Mouse (Mus musculus) heart, postnatal 0 days (tissue): ENCODE results near the gene Stim2. TPM values are rescaled to one million over a fixed set of nuclear protein-coding genes. Genes with fewer than 3 reads are reported as not detected.

Experiments
- ATAC-seq: fragments of 200-750 bp; cut with Nextera tagmentation; 2 replicates; pipeline ENCODE4 v1.8.0; 2017; ENCODE audit warnings: low read depth, moderate number of reproducible peaks, moderate library complexity; ENCODE audit not compliant: insufficient read depth
- DNase-seq: peaks from one replicate; pipeline ENCODE4 v3.0.0-alpha.2; 2016; ENCODE audit warnings: low spot score
- H3K27ac ChIP-seq: fragments of 300-500 bp; sonication (generic); 2 replicates; pipeline ENCODE4 v1.5.1; 2014; ENCODE audit warnings: low read depth, mild to moderate bottlenecking
- H3K27me3 ChIP-seq: fragments of 300-500 bp; sonication (generic); 2 replicates; pipeline ENCODE4 v1.6.1; 2014; ENCODE audit warnings: low read length, mixed read lengths; ENCODE audit not compliant: control insufficient read depth, insufficient read depth
- H3K36me3 ChIP-seq: fragments of 300-500 bp; sonication (generic); replicated peaks from 2 replicates; pipeline ENCODE4 v1.6.1; 2014; ENCODE audit warnings: low read length, mixed read lengths; ENCODE audit not compliant: control insufficient read depth, insufficient read depth
- H3K4me1 ChIP-seq: fragments of 300-500 bp; sonication (generic); 2 replicates; pipeline ENCODE4 v1.6.1; 2014; ENCODE audit warnings: antibody characterized with exemption; ENCODE audit not compliant: control insufficient read depth, insufficient read depth
- H3K4me2 ChIP-seq: fragments of 300-500 bp; sonication (generic); 2 replicates; pipeline ENCODE4 v1.6.1; 2014; ENCODE audit warnings: low read depth, mild to moderate bottlenecking, low read length, moderate library complexity
- H3K4me3 ChIP-seq: fragments of 300-500 bp; sonication (generic); 2 replicates; pipeline ENCODE4 v1.5.1; 2014; ENCODE audit warnings: low read depth, low read length
- H3K9ac ChIP-seq: fragments of 300-500 bp; sonication (generic); replicated peaks from 2 replicates; pipeline ENCODE4 v1.6.1; 2014; ENCODE audit warnings: low read depth, low read length, mixed read lengths
- H3K9me3 ChIP-seq: fragments of 300-500 bp; sonication (generic); replicated peaks from 2 replicates; pipeline ENCODE4 v1.6.1; 2016; ENCODE audit warnings: low read length; ENCODE audit not compliant: control insufficient read depth
- CTCF ChIP-seq: IDR thresholded peaks from 2 replicates; pipeline ENCODE4 v1.5.1; 2016; ENCODE audit warnings: antibody characterized with exemption, control low read depth, low read depth
- EP300 ChIP-seq: IDR thresholded peaks from 2 replicates; pipeline ENCODE4 v1.6.1; 2016; ENCODE audit warnings: antibody characterized with exemption, low read depth
- WGBS: fragments of 180-500 bp; shearing (Covaris S2); extraction: QIAGEN DNeasy Blood & Tissue Kit; methylation state at CpG from one replicate; pipeline ENCODE4 v1.1.7; 2014; 5-methylcytosine and 5-hydroxymethylcytosine counted together
- polyA plus RNA-seq: library from polyadenylated mRNA; unstranded; fragments of >200 nt; fragmentation: Nextera tagmentation; extraction: Ambion mirVana; gene quantifications from 2 replicates; pipeline ENCODE4 v1.2.1, GENCODE M21; 2015
- total RNA-seq: library from RNA; depleted of rRNA; stranded (reverse); fragments of >200 nt; gene quantifications from 2 replicates; pipeline ENCODE4 v1.2.3, GENCODE M21; 2014; ENCODE audit warnings: low replicate concordance

The Stim2 gene
- total and polyA plus RNA-seq, 2 experiments from 2014 or later: 7.8 to 17.2 TPM

DNA sequence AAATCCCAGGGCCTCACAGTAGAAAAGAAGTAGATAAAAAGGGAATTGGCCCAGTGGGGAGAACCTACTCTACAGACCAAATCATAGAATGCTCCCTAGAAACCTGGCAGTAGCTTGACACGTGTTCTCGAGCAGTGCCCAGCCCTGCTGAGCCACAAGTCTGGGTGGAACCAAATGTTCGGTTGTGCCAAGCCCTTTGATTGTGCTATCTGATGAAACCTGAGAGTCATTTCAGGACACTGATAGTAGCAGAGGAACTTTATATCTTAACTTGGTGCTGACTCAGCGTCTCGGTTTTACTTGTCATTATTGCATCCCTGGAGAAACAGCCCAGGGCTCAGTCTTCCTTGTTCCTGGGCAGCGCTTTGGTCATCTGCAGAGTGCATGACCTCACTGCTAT lies 61.7 kb downstream of the Stim2 start:
- no peak for DNase-seq
- no peaks in the 10 kb centered on the region for H3K4me1 ChIP-seq
- H3K27me3 ChIP-seq: no peaks in the 10 kb centered on the region
- no peak for TF ChIP-seq CTCF
- TF ChIP-seq EP300: no peak
- ATAC-seq: no peak
- no peaks in the 10 kb centered on the region for H3K9me3 ChIP-seq
- peaks cover 8% of the 10 kb centered on the region; the same call in 1 of the 2 replicates for H3K36me3 ChIP-seq
- no peak overlapping the region for H3K9ac ChIP-seq
- no peak overlapping the region for H3K4me2 ChIP-seq
- H3K27ac ChIP-seq: no peak overlapping the region
- 65% methylated on average over 6 of the region's 6 CpGs for WGBS
- no peak overlapping the region for H3K4me3 ChIP-seq

DNA sequence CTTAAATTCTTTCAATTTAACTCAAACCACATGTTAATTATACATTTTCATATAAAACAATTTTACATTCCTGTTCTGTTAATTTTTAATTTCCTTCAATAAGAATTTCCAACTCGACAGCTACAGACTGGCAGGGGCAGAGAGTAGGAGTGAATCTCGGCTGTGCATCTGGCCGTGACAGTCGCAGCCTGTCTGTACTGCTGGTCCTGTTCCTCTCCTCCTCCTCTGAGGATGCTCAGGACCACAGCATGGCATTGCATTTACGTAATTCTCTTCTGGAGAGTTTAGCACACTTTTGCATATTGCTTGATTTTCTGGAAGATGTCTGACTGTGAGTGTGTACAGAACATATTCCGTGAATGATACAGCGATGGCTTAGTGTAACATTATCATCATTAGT lies 63.8 kb downstream of the Stim2 start:
- Histone ChIP-seq H3K9me3 (no peaks in the 10 kb centered on the region), H3K27ac (no peak overlapping the region), H3K4me2 (no peak overlapping the region), H3K4me1 (no peaks in the 10 kb centered on the region), H3K4me3 (no peak overlapping the region), H3K27me3 (no peaks in the 10 kb centered on the region), H3K9ac (no peak overlapping the region), H3K36me3 (no peaks in the 10 kb centered on the region)
- ATAC-seq (no peak), DNase-seq (no peak)
- 84% methylated on average over 7 of the region's 7 CpGs for WGBS
- TF ChIP-seq EP300: no peak
- no peak for TF ChIP-seq CTCF

DNA sequence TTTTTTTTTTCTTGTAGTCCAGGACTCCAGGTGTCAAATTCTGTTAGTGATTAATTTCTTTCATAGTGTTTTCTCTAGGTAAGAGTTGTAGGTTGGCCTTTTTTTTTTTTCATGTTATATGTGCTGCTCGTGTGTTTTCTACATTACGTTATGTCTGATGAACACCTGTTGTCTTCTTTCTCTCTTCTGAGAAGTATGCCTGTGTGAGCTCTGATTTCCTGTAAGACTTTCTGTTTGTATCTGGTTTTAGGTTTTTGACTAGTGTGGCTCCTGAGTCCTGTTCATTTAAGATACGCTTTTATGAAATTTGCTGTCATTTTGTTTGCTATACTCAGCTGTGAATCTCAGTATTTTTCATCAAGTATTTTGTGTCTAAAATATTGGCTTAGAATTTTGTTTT lies 69.3 kb downstream of the Stim2 start:
- no peak overlapping the region for H3K9ac ChIP-seq
- no peak overlapping the region for H3K27ac ChIP-seq
- no peak overlapping the region for H3K4me3 ChIP-seq
- no peaks in the 10 kb centered on the region for H3K4me1 ChIP-seq
- TF ChIP-seq CTCF: no peak
- no peak for TF ChIP-seq EP300
- DNase-seq (no peak), ATAC-seq (no peak)
- no peaks in the 10 kb centered on the region for H3K36me3 ChIP-seq
- H3K27me3 ChIP-seq: no peaks in the 10 kb centered on the region
- 93% methylated on average over 3 of the region's 3 CpGs for WGBS
- no peak overlapping the region for H3K4me2 ChIP-seq
- H3K9me3 ChIP-seq: no peaks in the 10 kb centered on the region

GRCm38 (mm10) chr5:54070549-54070948 lies 72.2 kb downstream of the Stim2 start:
- no peaks in the 10 kb centered on the region for H3K9me3 ChIP-seq
- DNase-seq (no peak), ATAC-seq (no peak)
- 0 out of 2 replicates have a peak, but pooled peaks cover 9% of the 10 kb centered on the region for H3K4me1 ChIP-seq
- 85% methylated on average over 2 of the region's 2 CpGs for WGBS
- H3K36me3 ChIP-seq: no peaks in the 10 kb centered on the region; the same call in 1 of the 2 replicates
- TF ChIP-seq EP300 (no peak), CTCF (no peak)
- no peaks in the 10 kb centered on the region for H3K27me3 ChIP-seq
- H3K4me2 ChIP-seq: no peak overlapping the region
- no peak overlapping the region for H3K9ac ChIP-seq
- H3K4me3 ChIP-seq: no peak overlapping the region
- no peak overlapping the region for H3K27ac ChIP-seq

GRCm38 (mm10) chr5:54071288-54071687 lies 73.0 kb downstream of the Stim2 start:
- Histone ChIP-seq H3K27ac (no peak overlapping the region), H3K4me2 (no peak overlapping the region), H3K9ac (no peak overlapping the region), H3K9me3 (no peaks in the 10 kb centered on the region), H3K4me1 (0 out of 2 replicates have a peak, but pooled peaks cover 9% of the 10 kb centered on the region), H3K27me3 (no peaks in the 10 kb centered on the region), H3K36me3 (no peaks in the 10 kb centered on the region; the same call in 1 of the 2 replicates), H3K4me3 (no peak overlapping the region)
- DNase-seq (no peak), ATAC-seq (no peak)
- WGBS: 51% methylated on average over 5 of the region's 5 CpGs
- TF ChIP-seq EP300: no peak
- TF ChIP-seq CTCF: no peak

- ATAC-seq (no peak), DNase-seq (no peak)
- no peak overlapping the region for H3K4me3 ChIP-seq
- H3K4me1 ChIP-seq: 0 out of 2 replicates have a peak, but pooled peaks cover 9% of the 10 kb centered on the region
- no peak overlapping the region for H3K9ac ChIP-seq
- no peaks in the 10 kb centered on the region for H3K9me3 ChIP-seq
- TF ChIP-seq EP300 (no peak), CTCF (no peak)
- WGBS: 72% methylated on average over 7 of the region's 7 CpGs
- no peaks in the 10 kb centered on the region for H3K27me3 ChIP-seq
- no peaks in the 10 kb centered on the region; the same call in 1 of the 2 replicates for H3K36me3 ChIP-seq
- H3K4me2 ChIP-seq: no peak overlapping the region
- no peak overlapping the region for H3K27ac ChIP-seq
Observed at GRCm38 (mm10) chr5:54071705-54072104, 73.4 kb downstream of the Stim2 start.
